Mouse (Mus musculus): ENCODE measurements around the gene Dynlt1b. TPM values are rescaled to one million over a fixed set of nuclear protein-coding genes. Genes with fewer than 3 reads are reported as not detected.
"Not testable (repeated sequence)": the region's sequence is repeated elsewhere in the genome, so short reads cannot be mapped to it uniquely, and the experiment has no call there.

The Dynlt1b gene
- polyA plus RNA-seq, 1 experiment from 2014 or later = 506 TPM

GRCm38 (mm10) chr17:6433691-6434090, 3.8 kb downstream of the Dynlt1b start:
- WGBS = 87% methylated on average over 3 of the region's 3 CpGs
- ATAC-seq (ENCODE audit: low FRiP score, low TSS enrichment) = not testable (repeated sequence)

DNA sequence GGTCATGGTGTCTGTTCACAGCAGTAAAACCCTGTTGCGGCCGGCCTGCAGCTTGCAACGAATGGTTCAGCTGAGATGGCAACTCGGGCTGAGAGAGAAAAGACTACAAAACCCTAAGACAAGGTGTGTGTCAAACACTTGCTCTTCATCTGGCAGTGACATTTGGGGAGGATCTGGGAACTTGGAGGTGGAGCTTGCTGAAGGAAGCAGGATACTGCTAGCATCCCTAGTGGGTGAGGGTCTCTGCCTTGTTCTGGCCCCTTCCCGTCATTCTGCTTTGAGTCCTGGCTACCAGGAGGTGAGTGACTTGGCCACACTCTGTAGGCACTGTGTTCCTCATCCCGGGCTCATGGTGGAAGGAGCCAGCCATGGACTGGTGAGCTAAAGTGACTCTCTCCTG, 8.2 kb downstream of the Dynlt1b start:
- H3K4me1 ChIP-seq (ENCODE audit: control insufficient read depth, insufficient read depth, low read length); H3K27ac ChIP-seq (ENCODE audit: low read depth, low read length); H3K36me3 ChIP-seq (ENCODE audit: control insufficient read depth, insufficient read depth, low read length); H3K4me2 ChIP-seq (replicated peaks; ENCODE audit: low read depth, low read length); ATAC-seq (ENCODE audit: low FRiP score, low TSS enrichment); H3K9ac ChIP-seq (ENCODE audit: low read depth, low read length); H3K27me3 ChIP-seq (ENCODE audit: control insufficient read depth, insufficient read depth, low read length); H3K4me3 ChIP-seq (ENCODE audit: low read length); H3K9me3 ChIP-seq (ENCODE audit: control insufficient read depth, low read length): not testable (repeated sequence)
- WGBS = 86% methylated on average over 6 of the region's 6 CpGs

More at GRCm38 (mm10) chr17:6433691-6434090, 3.8 kb downstream of the Dynlt1b start:
- not testable (repeated sequence) for H3K4me3 ChIP-seq (ENCODE audit: low read length); H3K27me3 ChIP-seq (ENCODE audit: control insufficient read depth, insufficient read depth, low read length); H3K27ac ChIP-seq (ENCODE audit: low read depth, low read length); H3K4me2 ChIP-seq (replicated peaks; ENCODE audit: low read depth, low read length); H3K4me1 ChIP-seq (ENCODE audit: control insufficient read depth, insufficient read depth, low read length); H3K36me3 ChIP-seq (ENCODE audit: control insufficient read depth, insufficient read depth, low read length); H3K9me3 ChIP-seq (ENCODE audit: control insufficient read depth, low read length); H3K9ac ChIP-seq (ENCODE audit: low read depth, low read length)

- not testable (repeated sequence) for H3K9me3 ChIP-seq (ENCODE audit: control insufficient read depth, low read length); H3K27me3 ChIP-seq (ENCODE audit: control insufficient read depth, insufficient read depth, low read length); H3K36me3 ChIP-seq (ENCODE audit: control insufficient read depth, insufficient read depth, low read length); ATAC-seq (ENCODE audit: low FRiP score, low TSS enrichment); H3K27ac ChIP-seq (ENCODE audit: low read depth, low read length); H3K9ac ChIP-seq (ENCODE audit: low read depth, low read length); H3K4me1 ChIP-seq (ENCODE audit: control insufficient read depth, insufficient read depth, low read length); H3K4me3 ChIP-seq (ENCODE audit: low read length); H3K4me2 ChIP-seq (replicated peaks; ENCODE audit: low read depth, low read length)
- 95% methylated on average over 9 of the region's 13 CpGs for WGBS
These were observed 10.0 kb downstream of the Dynlt1b start for GRCm38 (mm10) chr17:6439913-6440312.

GRCm38 (mm10) chr17:6440493-6441077, 10.7 kb downstream of the Dynlt1b start:
- H3K4me2 ChIP-seq (replicated peaks; ENCODE audit: low read depth, low read length); H3K4me1 ChIP-seq (ENCODE audit: control insufficient read depth, insufficient read depth, low read length); H3K4me3 ChIP-seq (ENCODE audit: low read length); H3K27ac ChIP-seq (ENCODE audit: low read depth, low read length); H3K36me3 ChIP-seq (ENCODE audit: control insufficient read depth, insufficient read depth, low read length); ATAC-seq (ENCODE audit: low FRiP score, low TSS enrichment); H3K9me3 ChIP-seq (ENCODE audit: control insufficient read depth, low read length); H3K27me3 ChIP-seq (ENCODE audit: control insufficient read depth, insufficient read depth, low read length); H3K9ac ChIP-seq (ENCODE audit: low read depth, low read length): not testable (repeated sequence)
- WGBS = 91% methylated on average over 13 of the region's 13 CpGs

DNA sequence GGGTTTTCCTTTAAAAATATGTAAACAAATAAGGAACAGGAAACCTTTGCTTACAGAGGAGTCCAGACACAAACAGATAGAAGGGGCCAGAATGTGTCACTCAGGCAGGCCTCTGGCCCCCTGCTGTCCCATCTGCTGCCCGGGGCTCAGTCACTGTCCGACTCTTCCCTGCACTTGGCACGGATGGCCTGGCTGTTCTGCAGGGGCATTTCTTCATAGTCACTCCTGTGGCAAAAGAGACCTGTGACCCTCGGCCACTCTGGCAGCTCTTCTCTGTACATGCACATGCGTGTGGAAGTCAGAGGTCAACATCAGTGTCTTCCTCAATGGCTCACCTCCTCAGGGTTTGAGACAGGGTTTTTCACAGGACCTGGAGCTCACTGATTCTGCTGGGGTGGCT, 11.3 kb downstream of the Dynlt1b start:
- not testable (repeated sequence) for ATAC-seq (ENCODE audit: low FRiP score, low TSS enrichment); H3K4me1 ChIP-seq (ENCODE audit: control insufficient read depth, insufficient read depth, low read length); H3K27ac ChIP-seq (ENCODE audit: low read depth, low read length); H3K27me3 ChIP-seq (ENCODE audit: control insufficient read depth, insufficient read depth, low read length); H3K4me3 ChIP-seq (ENCODE audit: low read length); H3K9me3 ChIP-seq (ENCODE audit: control insufficient read depth, low read length); H3K4me2 ChIP-seq (replicated peaks; ENCODE audit: low read depth, low read length); H3K36me3 ChIP-seq (ENCODE audit: control insufficient read depth, insufficient read depth, low read length); H3K9ac ChIP-seq (ENCODE audit: low read depth, low read length)
- 90% methylated on average over 5 of the region's 5 CpGs for WGBS

GRCm38 (mm10) chr17:6442513-6442912, 12.6 kb downstream of the Dynlt1b start:
- not testable (repeated sequence) for H3K27ac ChIP-seq (ENCODE audit: low read depth, low read length); H3K27me3 ChIP-seq (ENCODE audit: control insufficient read depth, insufficient read depth, low read length); ATAC-seq (ENCODE audit: low FRiP score, low TSS enrichment); H3K4me3 ChIP-seq (ENCODE audit: low read length); H3K9me3 ChIP-seq (ENCODE audit: control insufficient read depth, low read length); H3K4me1 ChIP-seq (ENCODE audit: control insufficient read depth, insufficient read depth, low read length); H3K4me2 ChIP-seq (replicated peaks; ENCODE audit: low read depth, low read length); H3K36me3 ChIP-seq (ENCODE audit: control insufficient read depth, insufficient read depth, low read length); H3K9ac ChIP-seq (ENCODE audit: low read depth, low read length)
- WGBS = 90% methylated on average over 3 of the region's 7 CpGs

DNA sequence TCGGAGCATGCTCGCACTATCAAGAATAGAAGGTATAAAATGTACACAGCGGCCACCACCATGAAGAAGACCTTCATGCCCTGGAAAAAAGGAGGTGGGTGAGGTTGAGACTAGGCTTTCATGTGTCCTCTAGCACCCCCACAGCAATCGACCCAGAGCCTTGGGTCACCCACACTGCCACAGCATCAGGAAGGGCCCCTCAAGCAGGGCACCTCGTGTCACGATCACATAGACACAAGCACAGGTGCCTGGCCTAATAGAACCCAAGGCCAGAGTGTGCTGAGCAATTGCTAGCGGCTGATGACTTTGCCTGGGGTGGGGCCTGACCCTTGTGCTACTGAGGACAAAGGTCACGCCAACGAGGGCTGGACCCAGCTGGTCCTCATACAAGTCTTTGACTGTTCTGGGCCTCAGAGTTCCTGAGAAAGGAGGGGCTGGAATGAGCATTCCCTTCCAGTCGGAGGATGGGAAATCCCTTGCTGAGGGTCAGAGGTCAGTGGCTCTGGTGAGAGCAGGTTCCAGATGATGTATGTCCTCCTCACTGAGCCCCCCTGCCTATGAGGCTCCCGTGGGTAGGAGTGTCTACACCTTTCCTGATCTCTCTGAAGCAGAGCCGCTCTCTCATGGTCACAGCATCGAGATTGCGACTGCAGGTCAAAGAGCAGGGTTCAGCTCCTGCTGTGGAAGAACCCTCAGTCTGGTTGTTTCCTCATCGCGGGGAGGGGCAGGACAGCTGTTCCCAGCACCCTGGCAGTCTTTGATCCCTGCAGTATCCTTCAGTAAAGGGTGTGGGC, 16.1 kb downstream of the Dynlt1b start:
- not testable (repeated sequence) for H3K36me3 ChIP-seq (ENCODE audit: control insufficient read depth, insufficient read depth, low read length); H3K4me1 ChIP-seq (ENCODE audit: control insufficient read depth, insufficient read depth, low read length); H3K4me2 ChIP-seq (replicated peaks; ENCODE audit: low read depth, low read length); H3K9ac ChIP-seq (ENCODE audit: low read depth, low read length); H3K27me3 ChIP-seq (ENCODE audit: control insufficient read depth, insufficient read depth, low read length); H3K27ac ChIP-seq (ENCODE audit: low read depth, low read length); H3K9me3 ChIP-seq (ENCODE audit: control insufficient read depth, low read length); H3K4me3 ChIP-seq (ENCODE audit: low read length)
- ATAC-seq (ENCODE audit: low FRiP score, low TSS enrichment) = peak; percentile 46; the same call in 1 of the 2 replicates
- WGBS = 58% methylated on average over 7 of the region's 16 CpGs

GRCm38 (mm10) chr17:6448293-6448692, 18.4 kb downstream of the Dynlt1b start:
- ATAC-seq (ENCODE audit: low FRiP score, low TSS enrichment); H3K9ac ChIP-seq (ENCODE audit: low read depth, low read length); H3K9me3 ChIP-seq (ENCODE audit: control insufficient read depth, low read length); H3K4me3 ChIP-seq (ENCODE audit: low read length); H3K27me3 ChIP-seq (ENCODE audit: control insufficient read depth, insufficient read depth, low read length); H3K27ac ChIP-seq (ENCODE audit: low read depth, low read length); H3K4me1 ChIP-seq (ENCODE audit: control insufficient read depth, insufficient read depth, low read length); H3K4me2 ChIP-seq (replicated peaks; ENCODE audit: low read depth, low read length); H3K36me3 ChIP-seq (ENCODE audit: control insufficient read depth, insufficient read depth, low read length): not testable (repeated sequence)
- WGBS = 82% methylated on average over 8 of the region's 8 CpGs

GRCm38 (mm10) chr17:6449166-6449565, 19.3 kb downstream of the Dynlt1b start:
- H3K4me1 ChIP-seq (ENCODE audit: control insufficient read depth, insufficient read depth, low read length); H3K9ac ChIP-seq (ENCODE audit: low read depth, low read length); ATAC-seq (ENCODE audit: low FRiP score, low TSS enrichment); H3K4me3 ChIP-seq (ENCODE audit: low read length); H3K36me3 ChIP-seq (ENCODE audit: control insufficient read depth, insufficient read depth, low read length); H3K27ac ChIP-seq (ENCODE audit: low read depth, low read length); H3K27me3 ChIP-seq (ENCODE audit: control insufficient read depth, insufficient read depth, low read length); H3K4me2 ChIP-seq (replicated peaks; ENCODE audit: low read depth, low read length); H3K9me3 ChIP-seq (ENCODE audit: control insufficient read depth, low read length): not testable (repeated sequence)
- 89% methylated on average over 12 of the region's 12 CpGs for WGBS

All from kidney, embryonic 14.5 days (tissue).